Mouse (Mus musculus) G1E (cell line): ENCODE results near the gene Robo4. TPM values are rescaled to one million over a fixed set of nuclear protein-coding genes. Genes with fewer than 3 reads are reported as not detected.

Experiments
- ATAC-seq: 2 replicates; pipeline ENCODE4 v1.8.0; 2016; ENCODE audit warnings: mild to moderate bottlenecking; ENCODE audit not compliant: insufficient number of reproducible peaks, poor library complexity, low FRiP score, severe bottlenecking; ENCODE audit errors: extremely low read depth
- DNase-seq: peaks from one replicate; pipeline ENCODE4 v3.0.0; 2012; ENCODE audit warnings: low spot score
- H3K27me3 ChIP-seq: 2 replicates; pipeline ENCODE4 v1.6.1; 2012; ENCODE audit warnings: mild to moderate bottlenecking, low read length, inconsistent platforms; ENCODE audit not compliant: insufficient read depth
- H3K36me3 ChIP-seq: replicated peaks from 2 replicates; pipeline ENCODE3; 2012; ENCODE audit warnings: mild to moderate bottlenecking, inconsistent platforms
- H3K4me1 ChIP-seq: 2 replicates; pipeline ENCODE4 v1.6.1; 2012; ENCODE audit warnings: low read depth, low read length, inconsistent platforms, mixed read lengths; ENCODE audit not compliant: insufficient read depth
- H3K4me3 ChIP-seq: 2 replicates; pipeline ENCODE4 v1.5.1; 2012; ENCODE audit warnings: low read depth, mild to moderate bottlenecking, inconsistent platforms, low read length, moderate library complexity, mixed read lengths
- H3K9me3 ChIP-seq: replicated peaks from 2 replicates; pipeline ENCODE4 v1.6.1; 2012; ENCODE audit warnings: inconsistent platforms
- CTCF ChIP-seq: IDR thresholded peaks from 2 replicates; pipeline ENCODE4 v1.5.1; 2012; ENCODE audit warnings: low read depth, low read length, inconsistent platforms, mixed read lengths
- GATA1 ChIP-seq: IDR thresholded peaks from 2 replicates; pipeline ENCODE4 v1.6.1; 2012; ENCODE audit warnings: borderline replicate concordance, low read length, inconsistent platforms, mixed read lengths
- GATA2 ChIP-seq: IDR thresholded peaks from 2 replicates; pipeline ENCODE4 v1.6.1; 2012; ENCODE audit warnings: low read depth, low read length, inconsistent platforms, borderline replicate concordance
- POLR2AphosphoS5 ChIP-seq: IDR thresholded peaks from 2 replicates; pipeline ENCODE4 v1.6.1; 2012; ENCODE audit warnings: low read depth, low read length, inconsistent platforms; ENCODE audit not compliant: insufficient replicate concordance
- TAL1 ChIP-seq: conservative IDR thresholded peaks from 2 replicates; pipeline ENCODE4 v1.6.1; 2012; ENCODE audit warnings: low read depth, low read length, inconsistent platforms, mixed read lengths
- polyA plus RNA-seq: library from polyadenylated mRNA; stranded (reverse); fragments of >175 nt; gene quantifications from 2 replicates; pipeline ENCODE4 v1.2.3, GENCODE M21; 2012
- total RNA-seq, 2 experiments: library from RNA; stranded (forward) in 1 of 2; stranded (reverse) in 1 of 2; fragments of 200-1000 nt in 1 of 2; fragments of >200 nt in 1 of 2; fragmentation: Nextera tagmentation in 1 of 2; gene quantifications; 2 replicates each; pipeline ENCODE4 v1.2.3; 2014 to 2017

Gene Robo4
- total and polyA plus RNA-seq, 3 experiments: 0.05 TPM; not detected in 2

DNA sequence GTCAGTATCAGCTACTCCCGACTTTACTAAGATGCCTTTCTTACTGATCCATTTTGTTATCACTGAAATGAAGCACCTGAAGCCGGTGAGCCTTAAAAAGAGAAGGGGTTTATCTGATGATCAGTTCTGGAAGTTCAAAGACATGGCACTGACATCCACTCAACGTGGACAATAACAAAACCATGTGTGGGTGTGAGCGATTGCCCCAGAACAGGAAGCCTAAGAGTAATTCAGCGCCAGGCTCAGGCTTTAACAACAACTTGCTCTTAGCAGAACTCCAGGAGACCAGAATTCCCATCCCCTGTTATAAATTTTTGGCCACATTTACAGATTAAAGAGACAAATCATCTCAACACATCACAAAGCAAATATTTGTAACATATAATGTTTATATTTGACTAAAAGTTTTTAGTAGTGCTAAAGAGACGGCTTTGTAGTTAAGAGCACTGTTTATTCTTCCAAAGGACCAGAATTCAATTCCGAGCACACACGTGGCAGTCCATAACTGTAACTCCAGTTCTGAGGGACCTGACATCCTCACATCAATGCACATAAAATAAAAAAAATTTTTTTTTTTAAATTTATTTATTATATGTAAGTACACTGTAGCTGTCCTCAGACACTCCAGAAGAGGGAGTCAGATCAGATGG is 8.1 kb upstream of the Robo4 start:
- Histone ChIP-seq H3K4me1 (no peaks in the 10 kb centered on the region), H3K9me3 (no peaks in the 10 kb centered on the region), H3K36me3 (no peaks in the 10 kb centered on the region), H3K27me3 (no peaks in the 10 kb centered on the region), H3K4me3 (no peak overlapping the region)
- ATAC-seq (no peak), DNase-seq (no peak)
- TF ChIP-seq POLR2AphosphoS5 (no peak), TAL1 (no peak), CTCF (no peak), GATA2 (no peak), GATA1 (no peak)

DNA sequence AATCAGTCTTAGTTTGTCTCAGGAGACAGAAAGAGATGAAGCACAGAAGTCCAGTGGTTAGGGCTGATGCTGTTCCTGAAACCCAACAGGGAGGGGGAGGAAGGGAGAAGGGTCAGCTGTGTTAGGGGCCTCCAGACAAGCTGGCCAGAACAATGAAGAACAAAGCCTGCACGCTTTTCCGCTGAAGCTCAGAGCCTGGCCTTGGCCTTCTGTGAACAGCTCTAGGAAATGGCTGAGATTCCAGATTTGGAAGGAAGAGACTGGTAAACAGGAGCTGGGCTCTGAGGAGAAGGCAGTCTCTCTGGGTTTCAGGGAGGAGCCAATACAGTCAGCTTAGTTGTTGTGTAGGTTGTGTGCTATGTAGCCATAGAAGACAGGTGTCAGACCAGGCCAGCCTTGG is 1.1 kb upstream of the Robo4 start:
- ATAC-seq (no peak), DNase-seq (no peak)
- H3K27me3 ChIP-seq: peaks cover 24% of the 10 kb centered on the region

DNA sequence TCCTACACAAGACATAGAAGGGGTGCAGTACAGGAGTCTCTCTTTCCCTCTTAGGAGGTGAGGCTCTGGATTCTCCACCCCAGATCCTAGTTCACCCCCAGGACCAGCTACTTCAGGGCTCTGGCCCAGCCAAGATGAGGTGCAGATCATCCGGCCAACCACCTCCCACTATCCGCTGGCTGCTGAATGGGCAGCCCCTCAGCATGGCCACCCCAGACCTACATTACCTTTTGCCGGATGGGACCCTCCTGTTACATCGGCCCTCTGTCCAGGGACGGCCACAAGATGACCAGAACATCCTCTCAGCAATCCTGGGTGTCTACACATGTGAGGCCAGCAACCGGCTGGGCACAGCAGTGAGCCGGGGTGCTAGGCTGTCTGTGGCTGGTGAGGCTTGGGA is 804 bp downstream of the Robo4 start:
- TF ChIP-seq CTCF (no peak), POLR2AphosphoS5 (no peak), TAL1 (no peak), GATA1 (no peak), GATA2 (no peak)
- Histone ChIP-seq H3K9me3 (no peaks in the 10 kb centered on the region), H3K4me3 (no peak overlapping the region), H3K4me1 (no peaks in the 10 kb centered on the region), H3K36me3 (no peaks in the 10 kb centered on the region), H3K27me3 (peaks cover 25% of the 10 kb centered on the region)
- no peak for ATAC-seq
- no peak for DNase-seq

More for the DNA sequence above, 1.1 kb upstream of the Robo4 start:
- Histone ChIP-seq H3K4me3 (no peak overlapping the region), H3K36me3 (no peaks in the 10 kb centered on the region), H3K4me1 (no peaks in the 10 kb centered on the region), H3K9me3 (no peaks in the 10 kb centered on the region)
- TF ChIP-seq TAL1 (no peak), POLR2AphosphoS5 (no peak), CTCF (no peak), GATA2 (no peak), GATA1 (no peak)

DNA sequence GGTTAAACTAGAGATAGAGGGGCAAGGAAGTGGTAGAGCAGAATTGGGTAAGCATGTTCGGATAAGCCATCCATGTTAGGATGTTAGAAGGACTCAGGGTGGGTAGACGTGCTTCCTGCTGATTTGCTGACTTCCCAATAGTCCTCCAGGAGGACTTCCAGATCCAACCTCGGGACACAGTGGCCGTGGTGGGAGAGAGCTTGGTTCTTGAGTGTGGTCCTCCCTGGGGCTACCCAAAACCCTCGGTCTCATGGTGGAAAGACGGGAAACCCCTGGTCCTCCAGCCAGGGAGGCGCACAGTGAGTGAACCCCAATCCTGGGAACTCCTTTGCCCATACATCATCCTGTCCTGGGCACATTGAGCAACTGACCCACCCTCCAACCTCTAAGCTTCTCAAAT is 1.3 kb downstream of the Robo4 start:
- Histone ChIP-seq H3K36me3 (no peaks in the 10 kb centered on the region), H3K4me1 (no peaks in the 10 kb centered on the region), H3K9me3 (no peaks in the 10 kb centered on the region), H3K27me3 (peaks cover 29% of the 10 kb centered on the region), H3K4me3 (no peak overlapping the region)
- ATAC-seq: no peak
- TF ChIP-seq GATA2 (no peak), GATA1 (no peak), POLR2AphosphoS5 (no peak), TAL1 (no peak), CTCF (no peak)
- no peak for DNase-seq

DNA sequence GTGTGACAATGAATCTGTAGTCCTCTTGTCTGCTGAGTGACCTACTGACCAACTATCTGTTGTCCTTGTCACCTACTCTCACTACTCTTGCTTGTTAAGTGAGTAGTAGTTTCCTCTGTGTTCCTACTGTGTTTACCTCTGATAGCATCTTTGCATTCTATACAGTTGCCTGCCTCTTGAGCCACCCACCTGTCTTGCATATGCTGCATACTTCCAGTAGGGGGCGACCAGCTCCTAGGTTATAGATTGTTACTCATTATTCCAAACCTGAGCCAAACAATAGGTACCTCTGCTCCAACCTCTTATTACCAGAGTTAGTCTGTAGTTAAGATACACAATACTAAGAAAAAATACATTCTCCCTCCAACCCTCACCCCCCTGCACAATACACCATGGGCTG is 4.7 kb downstream of the Robo4 start:
- Histone ChIP-seq H3K4me3 (no peak overlapping the region), H3K4me1 (no peaks in the 10 kb centered on the region), H3K36me3 (no peaks in the 10 kb centered on the region), H3K9me3 (no peaks in the 10 kb centered on the region), H3K27me3 (peaks cover 45% of the 10 kb centered on the region)
- TF ChIP-seq POLR2AphosphoS5 (no peak), CTCF (peak; percentile 78)
- no peak for DNase-seq
- no peak for ATAC-seq

DNA sequence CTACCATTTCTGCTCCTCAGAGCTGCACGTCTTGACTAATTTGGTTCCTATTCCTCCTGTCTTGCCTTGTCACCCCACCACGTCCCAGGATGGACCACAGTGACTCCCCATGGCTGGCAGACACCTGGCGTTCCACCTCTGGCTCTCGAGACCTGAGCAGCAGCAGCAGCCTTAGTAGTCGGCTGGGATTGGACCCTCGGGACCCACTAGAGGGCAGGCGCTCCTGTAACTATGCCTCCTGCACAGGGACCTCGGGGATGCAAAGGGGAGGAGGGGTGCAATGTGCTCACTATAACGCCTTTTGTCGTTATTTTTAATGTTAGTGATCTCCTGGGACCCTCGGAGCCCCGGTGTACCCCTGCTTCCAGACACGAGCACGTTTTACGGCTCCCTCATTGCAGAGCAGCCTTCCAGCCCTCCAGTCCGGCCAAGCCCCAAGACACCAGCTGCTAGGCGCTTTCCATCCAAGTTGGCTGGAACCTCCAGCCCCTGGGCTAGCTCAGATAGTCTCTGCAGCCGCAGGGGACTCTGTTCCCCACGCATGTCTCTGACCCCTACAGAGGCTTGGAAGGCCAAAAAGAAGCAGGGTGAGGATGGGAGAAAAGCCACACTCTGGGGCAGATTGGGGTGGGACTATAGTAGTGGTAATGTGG is 6.3 kb downstream of the Robo4 start:
- H3K36me3 ChIP-seq: no peaks in the 10 kb centered on the region
- no peak overlapping the region for H3K4me3 ChIP-seq
- DNase-seq (no peak), ATAC-seq (no peak)
- no peaks in the 10 kb centered on the region for H3K9me3 ChIP-seq
- H3K4me1 ChIP-seq: no peaks in the 10 kb centered on the region
- no peak for TF ChIP-seq GATA2
- TF ChIP-seq TAL1: no peak
- no peak for TF ChIP-seq POLR2AphosphoS5
- peaks cover 37% of the 10 kb centered on the region for H3K27me3 ChIP-seq
